Mouse (Mus musculus): ENCODE results near the gene Prim2.

DNA sequence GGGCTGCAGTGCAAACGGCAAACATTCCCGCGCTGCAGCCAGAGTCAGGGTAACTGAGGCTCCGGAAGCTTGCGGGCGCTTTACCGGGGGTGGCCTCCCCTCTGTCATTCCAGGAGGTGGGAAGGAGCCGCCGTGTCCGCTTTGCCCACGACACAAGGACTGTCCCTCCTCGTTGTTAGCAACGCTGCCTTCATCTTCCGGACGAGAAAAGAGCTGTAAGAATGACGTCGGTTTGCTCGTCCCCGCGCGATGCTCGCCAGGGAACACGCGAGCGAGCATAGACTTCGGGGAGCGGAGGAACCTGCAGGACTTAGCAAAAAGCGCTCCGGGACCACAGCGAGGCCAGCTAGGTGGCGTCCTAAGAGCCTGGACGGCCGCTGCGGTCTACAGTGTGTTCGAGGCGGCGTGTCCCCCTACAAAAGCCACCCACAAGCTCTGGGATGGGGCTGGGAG is 595 bp upstream of the Prim2 start:
- TF ChIP-seq CTCF (IDR thresholded peaks at IDR 0.05; ENCODE audit: control insufficient read depth, insufficient read depth, insufficient read length) (peak; percentile 24), MYOD1 (IDR thresholded peaks at IDR 0.05; ENCODE audit: control insufficient read depth, insufficient read length, low read depth) (no peak)

Data from C2C12 (cell line).